Mouse (Mus musculus) lung, embryonic 14.5 days (tissue): Measurements from ENCODE around the gene Lrp1. TPM values are rescaled to one million over a fixed set of nuclear protein-coding genes. Genes with fewer than 3 reads are reported as not detected.
A peak's percentile ranks its signal among the peaks of the same experiment; 100 is the strongest.

ENCODE experiments used
- ATAC-seq: fragments of 200-750 bp; cut with Nextera tagmentation; 2 replicates; pipeline ENCODE4 v1.8.0; 2017; ENCODE audit warnings: mild to moderate bottlenecking, moderate TSS enrichment, moderate library complexity; ENCODE audit not compliant: insufficient read depth
- DNase-seq: peaks from one replicate; pipeline ENCODE4 v3.0.0-alpha.2; 2015
- H3K27ac ChIP-seq: fragments of 300-500 bp; sonication (generic); 2 replicates; pipeline ENCODE4 v1.5.1; 2014; ENCODE audit warnings: low read depth, mild to moderate bottlenecking, moderate library complexity
- H3K27me3 ChIP-seq: fragments of 300-500 bp; sonication (generic); 2 replicates; pipeline ENCODE4 v1.6.1; 2014; ENCODE audit warnings: low read length, control low read depth; ENCODE audit not compliant: insufficient read depth
- H3K36me3 ChIP-seq: fragments of 300-500 bp; sonication (generic); 2 replicates; pipeline ENCODE4 v1.6.1; 2014; ENCODE audit warnings: control low read depth; ENCODE audit not compliant: insufficient read depth
- H3K4me1 ChIP-seq: fragments of 300-500 bp; sonication (generic); 2 replicates; pipeline ENCODE4 v1.6.1; 2014; ENCODE audit warnings: antibody characterized with exemption, control low read depth; ENCODE audit not compliant: insufficient read depth
- H3K4me2 ChIP-seq: fragments of 300-500 bp; sonication (generic); 2 replicates; pipeline ENCODE4 v1.6.1; 2014; ENCODE audit warnings: mild to moderate bottlenecking
- H3K4me3 ChIP-seq: fragments of 300-500 bp; sonication (generic); 2 replicates; pipeline ENCODE4 v1.5.1; 2014; ENCODE audit warnings: low read depth, low read length
- H3K9ac ChIP-seq: fragments of 300-500 bp; sonication (generic); 2 replicates; pipeline ENCODE4 v1.6.1; 2014
- H3K9me3 ChIP-seq: fragments of 300-500 bp; sonication (generic); 2 replicates; pipeline ENCODE4 v1.6.1; 2016; ENCODE audit warnings: low read depth, low read length, control low read depth
- CTCF ChIP-seq: IDR thresholded peaks from 2 replicates; pipeline ENCODE4 v1.5.1; 2016; ENCODE audit warnings: antibody characterized with exemption, low read depth
- WGBS: fragments of 180-500 bp; shearing (Covaris S2); extraction: QIAGEN DNeasy Blood & Tissue Kit; methylation state at CpG from one replicate; pipeline ENCODE4 v1.1.7; 2014; 5-methylcytosine and 5-hydroxymethylcytosine counted together
- polyA plus RNA-seq: library from polyadenylated mRNA; unstranded; fragments of >200 nt; fragmentation: Nextera tagmentation; extraction: Ambion mirVana; gene quantifications from 2 replicates; pipeline ENCODE4 v1.2.1, GENCODE M21; 2014

Lrp1 gene
- polyA plus RNA-seq, 1 experiment from 2014 or later = 68.7 TPM

DNA sequence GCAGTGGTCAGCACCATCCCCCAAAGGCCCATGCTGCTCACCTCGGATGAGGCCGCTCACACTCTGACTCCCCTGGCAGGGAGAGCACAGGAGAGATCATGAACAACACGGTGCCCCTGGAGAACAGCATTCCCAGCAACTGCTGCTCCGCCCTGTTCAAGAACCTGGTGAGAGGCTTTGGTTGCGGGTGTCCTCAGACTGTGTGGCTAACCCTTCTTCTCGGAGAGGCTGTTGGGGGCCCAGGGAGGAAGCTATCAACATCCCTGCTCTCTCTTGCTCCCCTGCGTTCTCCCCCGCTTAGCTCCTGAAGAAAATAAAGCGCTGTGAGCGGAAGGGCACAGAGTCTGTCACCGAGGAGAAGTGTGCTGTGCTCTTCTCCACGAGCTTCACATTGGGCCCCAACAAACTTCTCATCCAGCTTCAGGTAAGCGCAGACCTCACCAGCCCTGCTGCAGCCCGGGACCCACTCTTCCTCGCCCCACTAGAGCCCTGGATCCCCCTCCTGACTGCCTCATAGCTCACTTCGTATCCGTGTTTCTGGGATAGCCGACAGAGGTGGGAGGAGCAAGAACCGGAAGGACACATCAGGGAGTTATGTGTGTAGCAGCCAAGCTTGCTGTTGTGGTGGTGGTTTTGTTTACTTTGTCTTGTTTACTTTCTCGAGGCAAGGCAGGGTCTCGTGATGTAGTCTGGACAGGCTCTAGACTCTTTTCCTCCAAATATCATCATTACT is 32.1 kb upstream of the Lrp1 start:
- peak overlapping the region; percentile 29; the same call in 1 of the 2 replicates for H3K9ac ChIP-seq
- 38% methylated on average over 21 of the region's 21 CpGs for WGBS
- H3K9me3 ChIP-seq = no peaks in the 10 kb centered on the region
- H3K4me2 ChIP-seq = peak overlapping the region; percentile 52
- DNase-seq (peak; percentile 65), ATAC-seq (peak; percentile 61)
- H3K27me3 ChIP-seq = no peaks in the 10 kb centered on the region
- TF ChIP-seq CTCF = no peak
- peaks cover 6% of the 10 kb centered on the region; the same call in 1 of the 2 replicates for H3K4me1 ChIP-seq
- H3K36me3 ChIP-seq = peaks cover 59% of the 10 kb centered on the region
- H3K4me3 ChIP-seq = peak overlapping the region; percentile 14
- peak overlapping the region; percentile 0; the same call in 1 of the 2 replicates for H3K27ac ChIP-seq

DNA sequence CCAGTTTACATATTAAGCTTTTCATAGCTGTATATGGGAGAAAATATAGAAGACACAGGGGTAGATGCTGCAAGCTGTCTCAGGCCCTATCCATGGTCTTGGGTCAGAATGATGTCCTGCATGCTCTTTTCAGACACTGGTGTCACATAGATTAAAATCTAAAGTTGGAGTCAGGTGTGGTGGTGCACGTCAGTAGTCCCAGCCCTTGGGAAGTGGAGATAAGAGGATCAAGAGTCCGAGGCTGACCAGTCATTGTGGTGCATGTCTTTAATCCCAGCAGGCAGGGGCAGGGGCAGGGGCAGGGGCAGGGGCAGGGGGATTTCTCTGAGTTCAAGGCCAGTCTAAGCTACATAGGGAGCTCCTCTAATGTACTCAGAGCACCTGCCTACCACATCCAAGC is 24.8 kb upstream of the Lrp1 start:
- ATAC-seq (no peak), DNase-seq (no peak)
- Histone ChIP-seq H3K4me1 (peaks cover 11% of the 10 kb centered on the region; the same call in 1 of the 2 replicates), H3K4me3 (no peak overlapping the region), H3K27me3 (no peaks in the 10 kb centered on the region), H3K9me3 (no peaks in the 10 kb centered on the region), H3K27ac (no peak overlapping the region), H3K36me3 (peaks cover 22% of the 10 kb centered on the region; the same call in 1 of the 2 replicates), H3K4me2 (no peak overlapping the region), H3K9ac (no peak overlapping the region)
- TF ChIP-seq CTCF = no peak
- 56% methylated on average over 2 of the region's 2 CpGs for WGBS

DNA sequence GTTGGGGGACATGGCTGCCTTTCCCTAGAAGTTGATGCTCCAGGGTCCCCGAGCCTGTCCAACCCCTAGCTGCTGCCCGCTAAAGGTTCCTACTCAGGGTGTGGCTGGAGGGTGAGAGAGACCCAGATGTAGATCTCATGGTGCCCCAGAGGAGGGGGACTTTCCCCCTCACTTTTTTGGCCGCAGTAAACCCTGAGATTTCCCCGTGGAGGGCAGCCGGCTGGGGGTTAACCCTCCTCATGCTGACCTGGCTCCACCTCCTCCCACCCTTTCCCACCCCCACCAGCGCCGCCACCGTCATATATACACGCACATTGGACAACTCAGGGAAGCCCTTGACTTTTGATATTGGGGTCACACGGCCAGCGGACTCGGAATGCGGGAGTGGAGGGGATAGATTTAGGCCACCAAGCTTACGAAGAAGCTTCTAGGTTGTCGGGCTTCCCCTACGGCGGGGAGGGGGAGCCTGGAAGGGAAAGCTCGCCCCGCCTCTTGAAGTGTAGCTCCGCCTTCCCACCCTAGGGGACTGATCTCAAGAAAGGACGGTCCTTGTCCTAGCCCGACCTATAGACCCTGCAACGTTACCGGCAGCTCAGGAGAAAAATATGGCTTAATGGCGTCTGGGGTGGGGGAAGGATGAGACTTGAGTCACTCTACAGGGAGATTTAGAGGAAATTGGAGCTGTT is 22.7 kb upstream of the Lrp1 start:
- no peaks in the 10 kb centered on the region for H3K27me3 ChIP-seq
- peaks cover 11% of the 10 kb centered on the region; the same call in 1 of the 2 replicates for H3K4me1 ChIP-seq
- peak overlapping the region; percentile 56 for H3K4me3 ChIP-seq
- no peaks in the 10 kb centered on the region for H3K9me3 ChIP-seq
- ATAC-seq (peak; percentile 65), DNase-seq (peak; percentile 90)
- peaks cover 17% of the 10 kb centered on the region; the same call in 1 of the 2 replicates for H3K36me3 ChIP-seq
- WGBS = 1% methylated on average over 25 of the region's 25 CpGs
- peak overlapping the region; percentile 74 for H3K9ac ChIP-seq
- peak overlapping the region; percentile 87 for H3K4me2 ChIP-seq
- H3K27ac ChIP-seq = peak overlapping the region; percentile 95
- TF ChIP-seq CTCF = no peak

DNA sequence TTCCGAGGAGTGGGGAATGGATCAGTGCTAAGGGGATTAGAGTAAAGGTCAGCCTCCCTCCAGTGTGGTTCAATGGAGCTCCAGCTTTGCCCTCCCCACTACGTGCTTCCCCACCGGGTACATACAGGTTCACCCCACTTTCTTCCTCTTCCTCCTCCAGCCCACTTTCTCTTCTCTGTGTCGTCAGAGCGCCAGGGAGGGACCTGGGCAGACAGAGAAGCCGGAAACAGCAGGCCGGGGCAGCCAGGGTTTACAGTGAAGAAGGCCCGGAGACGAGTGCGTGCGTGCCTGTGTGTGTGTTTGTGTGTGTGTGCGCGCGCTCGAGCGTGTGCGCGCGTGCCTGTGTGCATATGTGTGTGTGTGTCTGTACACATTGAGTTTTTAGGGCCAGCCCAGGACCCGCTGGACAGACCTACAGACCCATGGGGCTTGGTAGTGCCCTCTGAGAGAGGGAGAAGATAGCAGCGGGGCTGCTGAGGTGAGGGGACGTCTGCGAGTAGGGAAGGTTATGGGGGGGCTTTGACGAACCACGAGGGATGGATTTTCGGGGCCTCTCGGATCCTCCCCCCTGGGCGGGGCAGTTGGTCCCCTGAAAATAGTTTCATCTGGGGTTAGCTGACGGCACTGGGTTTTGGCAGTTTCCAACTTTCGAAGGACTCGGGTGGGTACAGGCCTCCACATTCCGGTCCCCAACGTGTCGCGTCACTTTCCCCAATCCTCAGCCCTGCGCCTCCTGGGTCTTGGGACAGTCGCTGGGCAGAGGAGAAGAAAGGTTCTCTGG is 22.0 kb upstream of the Lrp1 start, which contains the start of gene Stat6:
Stat6 (plus strand) TSS at position 215 of the 781 bp plus-strand sequence.
- 4% methylated on average over 37 of the region's 37 CpGs for WGBS
- peaks cover 11% of the 10 kb centered on the region; the same call in 1 of the 2 replicates for H3K4me1 ChIP-seq
- peak; percentile 55 for ATAC-seq

DNA sequence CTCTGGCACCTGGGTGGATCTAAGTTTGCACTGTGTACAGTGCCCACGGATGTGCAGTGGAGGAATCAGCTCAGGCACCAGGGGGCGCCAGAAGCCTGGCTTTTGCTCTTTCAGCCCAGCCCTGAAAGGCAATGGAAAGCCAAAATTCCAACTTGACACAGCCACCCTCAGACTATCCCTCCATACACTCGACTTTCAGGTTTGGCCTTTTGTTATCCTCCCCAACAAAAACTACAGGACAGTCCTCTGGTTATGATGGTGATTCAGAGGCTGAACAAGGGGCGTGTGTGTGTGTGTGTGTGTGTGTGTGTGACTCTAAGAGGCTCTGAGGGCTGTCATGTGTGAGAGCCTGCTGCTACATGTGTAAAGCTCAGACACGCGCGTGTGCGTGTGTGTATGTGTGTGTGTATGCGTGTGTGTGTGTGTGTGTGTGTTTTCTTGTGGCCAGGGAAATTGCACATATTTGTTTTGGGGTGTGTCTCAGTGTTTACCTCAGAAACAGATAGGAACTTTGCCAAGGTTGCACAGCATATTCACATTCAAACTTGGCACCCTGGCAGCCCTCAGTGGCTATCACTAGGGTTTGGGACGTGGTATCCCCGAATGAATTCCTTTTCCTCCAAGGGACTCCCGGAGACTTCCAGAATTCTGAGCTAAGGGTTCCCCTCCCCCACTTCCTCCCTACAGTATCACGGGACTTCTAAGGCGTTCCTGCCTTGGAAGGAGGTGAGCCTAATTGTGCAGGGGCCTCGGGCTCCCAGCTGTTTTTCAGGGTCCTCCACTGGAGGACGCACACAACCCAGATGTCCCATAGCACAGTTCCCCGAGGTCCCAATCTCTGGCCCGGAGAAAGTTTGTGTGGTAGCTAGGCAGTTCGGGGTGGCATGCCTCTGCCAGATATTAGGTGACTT is 21.2 kb upstream of the Lrp1 start:
- peak; percentile 96 for TF ChIP-seq CTCF
- ATAC-seq (peak; percentile 76), DNase-seq (peak; percentile 97)
- Histone ChIP-seq H3K9ac (peak overlapping the region; percentile 74), H3K27ac (peak overlapping the region; percentile 95), H3K4me1 (peaks cover 11% of the 10 kb centered on the region; the same call in 1 of the 2 replicates), H3K27me3 (no peaks in the 10 kb centered on the region), H3K9me3 (no peaks in the 10 kb centered on the region), H3K4me2 (peak overlapping the region; percentile 87), H3K36me3 (peaks cover 3% of the 10 kb centered on the region; the same call in 1 of the 2 replicates), H3K4me3 (peak overlapping the region; percentile 56)
- WGBS = 6% methylated on average over 19 of the region's 19 CpGs

More for the DNA sequence above, 22.0 kb upstream of the Lrp1 start, which contains the start of gene Stat6:
- DNase-seq = peak; percentile 81
- H3K27ac ChIP-seq = peak within 1 kb of the TSS; percentile 95
- H3K9ac ChIP-seq = peak within 1 kb of the TSS; percentile 74
- H3K4me2 ChIP-seq = peak within 1 kb of the TSS; percentile 87
- peaks cover 10% of the 10 kb centered on the region; the same call in 1 of the 2 replicates for H3K36me3 ChIP-seq
- no peaks in the 10 kb centered on the region for H3K9me3 ChIP-seq
- no peaks in the 10 kb centered on the region for H3K27me3 ChIP-seq
- H3K4me3 ChIP-seq = peak within 1 kb of the TSS; percentile 56
- no peak for TF ChIP-seq CTCF

DNA sequence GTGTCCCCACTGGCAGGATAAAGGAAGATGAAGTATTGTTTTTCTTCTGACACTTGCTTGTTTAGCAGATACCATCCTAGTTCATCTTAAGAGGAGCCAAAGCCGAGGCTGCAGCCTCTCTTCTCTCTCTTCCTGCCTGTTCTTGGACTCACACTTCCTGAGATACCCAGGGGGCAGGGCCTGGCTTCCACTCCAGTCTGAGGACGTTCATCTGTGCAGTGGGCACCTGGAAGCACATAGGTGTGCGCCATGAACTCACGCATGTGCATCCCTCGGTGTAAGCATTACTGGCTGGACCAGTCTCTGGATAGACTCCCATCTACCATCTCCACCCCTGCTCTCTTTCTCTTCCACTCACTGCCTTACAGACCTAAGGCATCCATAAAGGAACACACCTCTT is 19.5 kb upstream of the Lrp1 start:
- Histone ChIP-seq H3K27ac (no peak overlapping the region), H3K36me3 (no peaks in the 10 kb centered on the region), H3K4me1 (peaks cover 11% of the 10 kb centered on the region; the same call in 1 of the 2 replicates), H3K27me3 (no peaks in the 10 kb centered on the region), H3K4me2 (no peak overlapping the region), H3K9me3 (no peaks in the 10 kb centered on the region), H3K9ac (no peak overlapping the region), H3K4me3 (no peak overlapping the region)
- no peak for ATAC-seq
- no peak for DNase-seq
- 49% methylated on average over 5 of the region's 5 CpGs for WGBS
- TF ChIP-seq CTCF = no peak
